Mouse (Mus musculus) heart, embryonic 10.5 days (tissue): Measurements from ENCODE around the gene Bco2. TPM values are rescaled to one million over a fixed set of nuclear protein-coding genes. Genes with fewer than 3 reads are reported as not detected.

Experiments
- DNase-seq: peaks from one replicate; pipeline ENCODE4 v3.0.0-alpha.2; 2017; ENCODE audit warnings: low spot score
- H3K27ac ChIP-seq: fragments of 300-500 bp; sonication (generic); 2 replicates; pipeline ENCODE4 v1.5.1; 2016; ENCODE audit warnings: mild to moderate bottlenecking
- H3K27me3 ChIP-seq: fragments of 300-500 bp; sonication (generic); 2 replicates; pipeline ENCODE4 v1.6.1; 2016; ENCODE audit warnings: mild to moderate bottlenecking; ENCODE audit not compliant: poor library complexity, insufficient read depth, severe bottlenecking
- H3K36me3 ChIP-seq: fragments of 300-500 bp; sonication (generic); 2 replicates; pipeline ENCODE4 v1.6.1; 2016; ENCODE audit warnings: mild to moderate bottlenecking, moderate library complexity
- H3K4me1 ChIP-seq: fragments of 300-500 bp; sonication (generic); 2 replicates; pipeline ENCODE4 v1.6.1; 2016; ENCODE audit warnings: mild to moderate bottlenecking
- H3K4me3 ChIP-seq: fragments of 300-500 bp; sonication (generic); 2 replicates; pipeline ENCODE4 v1.5.1; 2016; ENCODE audit warnings: mild to moderate bottlenecking, moderate library complexity
- H3K9me3 ChIP-seq: fragments of 300-500 bp; sonication (generic); 2 replicates; pipeline ENCODE4 v1.6.1; 2016; ENCODE audit warnings: mild to moderate bottlenecking, moderate library complexity
- WGBS: fragments of 180-500 bp; shearing (Covaris S2); methylation state at CpG from one replicate; pipeline ENCODE4 v1.1.7; 2016; 5-methylcytosine and 5-hydroxymethylcytosine counted together
- polyA plus RNA-seq: library from polyadenylated mRNA; unstranded; fragments of >200 nt; fragmentation: Nextera tagmentation; extraction: Ambion mirVana; gene quantifications from 2 replicates; pipeline ENCODE4 v1.2.1, GENCODE M21; 2016

Bco2 gene
- polyA plus RNA-seq, 1 experiment from 2014 or later = 0.21 TPM

GRCm38 (mm10) chr9:50497076-50497475 is 57.9 kb downstream of the Bco2 start:
- WGBS = 51% methylated on average over 6 of the region's 6 CpGs
- H3K4me1 ChIP-seq = peaks cover 38% of the 10 kb centered on the region
- H3K36me3 ChIP-seq = no peaks in the 10 kb centered on the region
- no peak overlapping the region for H3K27ac ChIP-seq
- no peak overlapping the region for H3K4me3 ChIP-seq
- no peaks in the 10 kb centered on the region for H3K9me3 ChIP-seq
- DNase-seq = no peak
- no peaks in the 10 kb centered on the region for H3K27me3 ChIP-seq

DNA sequence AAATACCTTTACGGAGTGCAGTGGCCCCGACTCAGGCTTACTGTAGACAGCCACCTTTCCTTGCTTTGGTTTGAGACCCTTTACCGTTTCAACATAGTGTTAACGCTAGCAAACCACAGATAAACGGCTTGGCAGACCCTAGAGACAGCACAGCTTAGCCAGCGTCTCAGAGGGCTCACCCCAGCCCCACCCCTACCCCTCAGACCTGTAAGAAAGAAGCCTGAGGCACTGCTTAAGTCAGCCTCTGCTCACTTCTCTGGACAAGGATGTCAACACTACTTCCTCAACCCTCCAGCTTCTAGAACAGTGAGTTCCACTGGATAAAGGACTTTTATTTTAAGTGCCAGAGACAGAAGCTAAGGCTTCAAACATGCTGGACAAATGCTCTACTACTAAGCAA is 58.4 kb downstream of the Bco2 start:
- 15% methylated on average over 6 of the region's 6 CpGs for WGBS
- H3K36me3 ChIP-seq = no peaks in the 10 kb centered on the region
- no peaks in the 10 kb centered on the region for H3K27me3 ChIP-seq
- no peaks in the 10 kb centered on the region for H3K9me3 ChIP-seq
- no peak for DNase-seq
- peak overlapping the region; percentile 27 for H3K4me3 ChIP-seq
- H3K4me1 ChIP-seq = peaks cover 38% of the 10 kb centered on the region
- peak overlapping the region; percentile 73 for H3K27ac ChIP-seq

DNA sequence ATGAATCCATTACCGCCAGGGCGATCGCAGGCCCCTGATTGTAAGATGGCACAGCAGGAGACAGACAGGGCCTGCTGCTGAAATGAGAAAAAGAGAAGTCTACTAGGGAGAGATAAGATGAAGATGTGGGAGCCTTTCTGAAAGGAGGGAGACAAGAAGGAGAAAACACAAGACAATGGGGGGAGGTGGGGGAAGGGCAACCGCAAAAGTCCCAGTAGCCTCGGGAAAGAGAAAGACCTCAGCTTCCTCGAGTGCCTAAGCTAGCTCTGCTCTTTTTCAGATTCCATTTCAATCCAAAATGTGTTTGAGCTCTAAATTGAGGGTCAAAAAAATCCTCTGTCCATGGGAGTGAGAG is 58.9 kb downstream of the Bco2 start:
- WGBS = 13% methylated on average over 6 of the region's 6 CpGs
- H3K36me3 ChIP-seq = no peaks in the 10 kb centered on the region
- H3K4me1 ChIP-seq = peaks cover 38% of the 10 kb centered on the region
- H3K9me3 ChIP-seq = no peaks in the 10 kb centered on the region
- peak overlapping the region; percentile 27 for H3K4me3 ChIP-seq
- H3K27me3 ChIP-seq = no peaks in the 10 kb centered on the region
- peak overlapping the region; percentile 73 for H3K27ac ChIP-seq
- no peak for DNase-seq

DNA sequence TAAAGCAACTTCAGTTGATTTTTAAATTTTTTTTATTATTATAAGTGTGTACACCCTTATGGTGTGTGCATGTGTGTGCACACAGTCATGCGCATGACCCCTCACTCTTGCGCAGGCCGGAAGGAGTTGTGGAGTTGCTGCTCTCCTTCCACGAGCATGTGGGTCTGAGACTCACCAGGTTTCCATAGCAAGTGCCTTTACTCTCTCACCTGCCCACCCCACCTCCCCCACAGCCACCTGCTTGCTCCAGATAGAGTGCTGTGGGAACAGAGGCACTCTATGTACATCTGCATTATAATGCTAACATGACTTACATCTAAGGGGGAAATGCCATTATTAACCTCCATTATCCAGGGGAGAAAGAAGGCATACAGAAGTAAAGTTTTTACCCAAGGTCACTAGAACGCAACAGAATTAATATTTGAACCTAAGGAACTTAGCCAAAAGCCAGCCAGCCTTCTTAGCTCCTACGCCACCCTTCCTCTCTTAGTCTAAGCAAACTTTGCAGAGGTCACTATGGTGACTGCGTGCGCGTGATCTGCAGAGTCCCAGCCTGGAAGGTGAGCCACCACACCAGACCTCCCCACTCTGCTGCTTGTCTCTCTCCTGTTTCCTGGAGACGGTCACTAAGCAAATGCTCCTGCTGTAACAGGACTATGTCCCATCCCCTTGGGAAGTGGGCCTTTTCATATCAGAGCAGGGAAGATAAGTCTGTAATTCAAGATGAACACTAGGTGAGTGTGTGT is 59.4 kb downstream of the Bco2 start:
- Histone ChIP-seq H3K4me3 (peak overlapping the region; percentile 27), H3K27ac (peak overlapping the region; percentile 73)
- 51% methylated on average over 10 of the region's 10 CpGs for WGBS

DNA sequence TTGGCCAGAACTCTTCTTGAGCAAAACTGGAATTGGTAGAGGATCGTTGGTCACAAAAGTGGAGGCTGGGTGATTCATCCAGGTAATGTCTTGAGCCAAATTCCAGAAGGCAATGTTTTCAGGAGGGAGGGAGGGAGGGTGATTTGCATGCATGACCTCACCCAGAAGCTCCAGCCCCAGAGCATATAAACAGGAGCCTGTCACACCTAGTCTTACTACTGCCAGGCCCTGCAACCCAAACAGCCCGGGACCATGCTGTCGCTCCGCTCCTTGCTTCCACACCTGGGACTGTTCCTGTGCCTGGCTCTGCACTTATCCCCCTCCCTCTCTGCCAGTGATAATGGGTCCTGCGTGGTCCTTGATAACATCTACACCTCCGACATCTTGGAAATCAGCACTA is 60.7 kb downstream of the Bco2 start, which contains the start of gene Plet1:
TSS of gene Plet1 (plus strand) at position 215 of the 400 bp plus-strand sequence.
- H3K27me3 ChIP-seq = no peaks in the 10 kb centered on the region
- WGBS = 76% methylated on average over 6 of the region's 6 CpGs
- H3K9me3 ChIP-seq = no peaks in the 10 kb centered on the region
- H3K36me3 ChIP-seq = no peaks in the 10 kb centered on the region
- H3K27ac ChIP-seq = peak within 1 kb of the TSS; percentile 73
- no peak for DNase-seq
- H3K4me3 ChIP-seq = no peak within 1 kb of the TSS
- peaks cover 32% of the 10 kb centered on the region for H3K4me1 ChIP-seq

More for the DNA sequence above, 59.4 kb downstream of the Bco2 start:
- no peaks in the 10 kb centered on the region for H3K36me3 ChIP-seq
- H3K9me3 ChIP-seq = no peaks in the 10 kb centered on the region
- no peaks in the 10 kb centered on the region for H3K27me3 ChIP-seq
- DNase-seq = no peak
- peaks cover 37% of the 10 kb centered on the region for H3K4me1 ChIP-seq

DNA sequence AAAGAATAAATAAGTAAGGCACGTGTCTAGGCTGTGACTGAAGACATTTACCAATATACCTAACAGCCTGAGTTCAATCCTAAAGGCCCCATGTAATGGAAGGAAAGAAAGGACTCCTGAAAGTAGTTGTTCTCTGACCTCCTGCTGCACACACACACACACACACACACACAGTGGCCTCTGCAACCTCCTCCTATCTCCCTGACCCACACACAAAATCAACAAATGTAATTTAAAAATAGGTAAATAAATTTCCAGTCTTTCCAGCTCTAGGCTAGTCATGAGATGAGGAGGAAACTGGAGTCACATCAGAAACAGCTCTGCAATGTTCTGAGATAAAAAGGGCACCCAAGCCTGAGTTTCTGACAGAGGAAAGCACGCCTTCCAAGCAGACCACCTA is 61.2 kb downstream of the Bco2 start:
- peaks cover 32% of the 10 kb centered on the region for H3K4me1 ChIP-seq
- H3K4me3 ChIP-seq = no peak overlapping the region
- WGBS = 74% methylated on average over 2 of the region's 2 CpGs
- no peaks in the 10 kb centered on the region for H3K36me3 ChIP-seq
- DNase-seq = no peak
- H3K27ac ChIP-seq = no peak overlapping the region
- H3K9me3 ChIP-seq = no peaks in the 10 kb centered on the region
- no peaks in the 10 kb centered on the region for H3K27me3 ChIP-seq

GRCm38 (mm10) chr9:50491531-50492045 is 63.4 kb downstream of the Bco2 start:
- Histone ChIP-seq H3K4me1 (peaks cover 22% of the 10 kb centered on the region), H3K27ac (no peak overlapping the region), H3K9me3 (no peaks in the 10 kb centered on the region), H3K27me3 (no peaks in the 10 kb centered on the region; the same call in 1 of the 2 replicates), H3K4me3 (no peak overlapping the region), H3K36me3 (no peaks in the 10 kb centered on the region)
- DNase-seq = no peak
- 81% methylated on average over 2 of the region's 2 CpGs for WGBS

DNA sequence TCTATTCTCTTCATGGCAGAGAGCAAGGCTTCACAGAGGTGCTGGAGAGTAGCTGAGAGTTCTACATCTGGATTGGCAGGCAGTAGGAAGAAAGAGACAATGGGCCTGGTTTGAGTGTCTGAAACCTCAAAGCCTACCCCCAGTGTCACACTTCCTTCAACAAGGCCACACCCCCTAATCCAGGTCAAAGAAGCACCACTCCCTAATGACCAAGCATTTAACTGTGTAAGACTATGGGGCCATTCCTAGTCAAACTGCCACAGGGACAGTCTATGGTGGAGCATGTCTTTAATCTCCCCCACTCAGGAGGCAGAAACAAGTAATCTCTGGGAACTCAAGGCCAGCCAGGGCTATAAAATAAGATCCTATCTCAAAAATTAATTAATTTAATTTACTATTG is 64.1 kb downstream of the Bco2 start:
- no peaks in the 10 kb centered on the region for H3K36me3 ChIP-seq

DNA sequence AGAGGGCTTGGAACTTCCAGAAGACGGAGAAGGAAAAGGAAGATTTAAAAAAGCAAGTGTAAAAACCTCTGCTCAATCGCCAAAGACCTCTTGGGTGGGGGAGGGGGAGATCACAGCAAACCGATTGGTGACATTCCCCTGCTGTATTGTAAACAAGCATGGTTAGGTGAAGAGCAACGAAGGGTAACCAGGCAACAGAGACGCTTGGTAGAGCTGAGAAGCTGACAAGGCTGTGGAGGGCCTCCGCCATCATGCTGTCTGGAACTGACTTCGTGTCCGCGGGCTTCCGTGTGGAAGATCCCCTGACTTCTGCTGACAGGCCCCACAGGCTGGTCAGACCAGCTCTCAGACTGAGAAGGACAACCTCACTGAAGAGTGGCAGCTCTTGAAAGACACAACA is 69.5 kb downstream of the Bco2 start:
- peaks cover 6% of the 10 kb centered on the region for H3K4me1 ChIP-seq
- H3K4me3 ChIP-seq = peak overlapping the region; percentile 47
- H3K27me3 ChIP-seq = peaks cover 2% of the 10 kb centered on the region; the same call in 1 of the 2 replicates
- peak overlapping the region; percentile 76 for H3K27ac ChIP-seq
- H3K9me3 ChIP-seq = no peaks in the 10 kb centered on the region
- H3K36me3 ChIP-seq = no peaks in the 10 kb centered on the region
- whole genome bisulfite sequencing = 5% methylated on average over 10 of the region's 10 CpGs
- no peak for DNase-seq

More for the DNA sequence above, 64.1 kb downstream of the Bco2 start:
- Histone ChIP-seq H3K4me1 (peaks cover 15% of the 10 kb centered on the region), H3K27me3 (no peaks in the 10 kb centered on the region; the same call in 1 of the 2 replicates), H3K27ac (no peak overlapping the region), H3K9me3 (no peaks in the 10 kb centered on the region), H3K4me3 (no peak overlapping the region)
- DNase-seq = no peak

Other genes with a start within 250 kb of the Bco2 start
- 151 and 194 TPM in 2 replicates for gene Rpl10-ps3, start 210.2 kb downstream of the Bco2 start, polyA plus RNA-seq
- 2.2 and 4.2 TPM in 2 replicates for gene Plet1, start 60.7 kb downstream of the Bco2 start, polyA plus RNA-seq
- gene Pts, start 26.5 kb downstream of the Bco2 start, polyA plus RNA-seq = 78.6 and 92.2 TPM in 2 replicates
- 2.4 and 2.5 TPM in 2 replicates for gene Il18, start 354 bp downstream of the Bco2 start, polyA plus RNA-seq
- gene Tex12, start 6.1 kb upstream of the Bco2 start, polyA plus RNA-seq = 0.25 TPM in 1 of 2 replicates, not detected in the other
- 552 and 673 TPM in 2 replicates for gene Sdhd, start 48.6 kb upstream of the Bco2 start, polyA plus RNA-seq
- gene Timm8b, start 48.7 kb upstream of the Bco2 start, polyA plus RNA-seq = 288 and 294 TPM in 2 replicates
- gene Pih1d2, start 62.1 kb upstream of the Bco2 start, polyA plus RNA-seq = 3.4 and 5.3 TPM in 2 replicates
- 14.8 and 20.8 TPM in 2 replicates for gene Nkapd1, start 62.3 kb upstream of the Bco2 start, polyA plus RNA-seq
- 105 and 151 TPM in 2 replicates for gene Dlat, start 104.6 kb upstream of the Bco2 start, polyA plus RNA-seq
- 5.3 and 7.6 TPM in 2 replicates for gene Dixdc1, start 184.3 kb upstream of the Bco2 start, polyA plus RNA-seq
- 8.4 TPM in 2 replicates for gene 2310030G06Rik, start 191.4 kb upstream of the Bco2 start, polyA plus RNA-seq
- 483 and 791 TPM in 2 replicates for gene Cryab, start 196.1 kb upstream of the Bco2 start, polyA plus RNA-seq
- 227 and 370 TPM in 2 replicates for gene Hspb2, start 197.2 kb upstream of the Bco2 start, polyA plus RNA-seq
- 10.6 and 12.2 TPM in 2 replicates for gene Fdxacb1, start 213.1 kb upstream of the Bco2 start, polyA plus RNA-seq
- gene Alg9, start 219.8 kb upstream of the Bco2 start, polyA plus RNA-seq = 44.0 and 47.2 TPM in 2 replicates
- 17.4 and 21.6 TPM in 2 replicates for gene 1110032A03Rik, start 220.3 kb upstream of the Bco2 start, polyA plus RNA-seq